Mouse (Mus musculus) heart, adult 18-20 months (tissue): Measurements from ENCODE around the gene Ybx1. TPM values are rescaled to one million over a fixed set of nuclear protein-coding genes. Genes with fewer than 3 reads are reported as not detected.

ENCODE experiments used
- DNase-seq, 2 experiments: peaks; one replicate each; pipeline ENCODE4 v3.0.0; 2021 to 2022; ENCODE audit warnings: mixed read lengths in 1 of 2
- total RNA-seq, 2 experiments: library from RNA; stranded (reverse); gene quantifications; 2 replicates each; pipeline ENCODE4 v1.2.3; 2021

Gene Ybx1
- total RNA-seq, 2 experiments from 2014 or later, result 684 to 750 TPM

GRCm38 (mm10) chr4:119234348-119234747, 60.1 kb downstream of the Ybx1 start:
- no peak for DNase-seq

- peak; percentile 58 to 62 for DNase-seq
Observed at GRCm38 (mm10) chr4:119233256-119233901, 61.0 kb downstream of the Ybx1 start.

GRCm38 (mm10) chr4:119232410-119233255, 61.8 kb downstream of the Ybx1 start, which contains the start of the genes AU022252 and P3h1:
AU022252 (minus strand) TSS chr4:119232712.
P3h1 (plus strand) TSS chr4:119232915.
- peak; percentile 100 for DNase-seq

Other genes with a start within 250 kb of the Ybx1 start
- 10 to 100 TPM; 12.2 to 13.5 TPM for gene Slc2a1, start 185.9 kb downstream of the Ybx1 start, total RNA-seq
- gene Zfp691, start 120.4 kb downstream of the Ybx1 start, total RNA-seq, result 10 to 100 TPM; 20.0 to 23.4 TPM
- gene Ermap, start 104.6 kb downstream of the Ybx1 start, total RNA-seq, result not detected
- gene Svbp, start 99.3 kb downstream of the Ybx1 start, total RNA-seq, result 10 to 100 TPM; 15.4 to 19.6 TPM
- not detected for gene Tmem269, start 76.4 kb downstream of the Ybx1 start, total RNA-seq
- 10 to 100 TPM; 24.8 to 26.5 TPM for gene AU022252, start 61.9 kb downstream of the Ybx1 start, total RNA-seq
- gene P3h1, start 61.7 kb downstream of the Ybx1 start, total RNA-seq, result 1 to 10 TPM; 9.4 to 9.9 TPM
- not detected for gene Cldn19, start 39.2 kb downstream of the Ybx1 start, total RNA-seq
- 10 to 100 TPM; 10.9 to 12.4 TPM for gene Ppih, start 25.9 kb upstream of the Ybx1 start, total RNA-seq
- under 1 TPM in 1 of 2 experiments, not detected in 1; 0.59 TPM for gene Ccdc30, start 120.9 kb upstream of the Ybx1 start, total RNA-seq
- 10 to 100 TPM; 11.4 to 12.6 TPM for gene Ppcs, start 127.8 kb upstream of the Ybx1 start, total RNA-seq
- not detected for gene Zmynd12, start 128.2 kb upstream of the Ybx1 start, total RNA-seq
- gene Rimkla, start 198.0 kb upstream of the Ybx1 start, total RNA-seq, result 1 to 10 TPM in 1 of 2 experiments, under 1 TPM in 1; 0.57 to 1.3 TPM
- gene Foxj3, start 242.4 kb upstream of the Ybx1 start, total RNA-seq, result 10 to 100 TPM; 29.2 to 30.1 TPM
- gene Frg2f1, start 244.9 kb upstream of the Ybx1 start, total RNA-seq, result 1 to 10 TPM; 6.5 to 7.8 TPM